Mouse (Mus musculus) monocyte, adult 5-6 weeks (primary cell): ENCODE data around the gene Ptma. TPM values are rescaled to one million over a fixed set of nuclear protein-coding genes. Genes with fewer than 3 reads are reported as not detected.

ENCODE experiments used
- total RNA-seq: library from RNA; stranded (forward); fragments of 200-1000, 200-491, 200-594 nt; gene quantifications from 3 replicates; pipeline ENCODE4 v1.2.3, GENCODE M21; 2017

The Ptma gene
- total RNA-seq, 1 experiment from 2014 or later: 2,606 TPM

Other genes with a start within 250 kb of the Ptma start
- gene B3gnt7, start 223.9 kb upstream of the Ptma start, total RNA-seq: 1.9 to 10.4 TPM (median 2.5 TPM) in 3 replicates
- 271 to 340 TPM (median 288 TPM) in 3 replicates for gene Ncl, start 167.3 kb upstream of the Ptma start, total RNA-seq
- not detected in 3 replicates for gene Nmur1, start 100.5 kb upstream of the Ptma start, total RNA-seq
- gene Tex44, start 100.4 kb upstream of the Ptma start, total RNA-seq: not detected in 3 replicates
- gene Pde6d, start 55.9 kb downstream of the Ptma start, total RNA-seq: 3.1 to 7.8 TPM (median 4.1 TPM) in 3 replicates
- gene Cops7b, start 56.2 kb downstream of the Ptma start, total RNA-seq: 5.7 to 10.7 TPM (median 8.9 TPM) in 3 replicates
- gene Nppc, start 143.8 kb downstream of the Ptma start, total RNA-seq: not detected in 3 replicates
- gene Dis3l2, start 177.1 kb downstream of the Ptma start, total RNA-seq: 9.6 to 26.3 TPM (median 12.6 TPM) in 3 replicates